Mouse (Mus musculus) hindbrain, embryonic 12.5 days (tissue): ENCODE data around the gene Ptgfrn. TPM values are rescaled to one million over a fixed set of nuclear protein-coding genes. Genes with fewer than 3 reads are reported as not detected.

Experiments used
- ATAC-seq: fragments of 200-750 bp; cut with Nextera tagmentation; 2 replicates; pipeline ENCODE4 v1.8.0; 2017; ENCODE audit warnings: moderate TSS enrichment; ENCODE audit not compliant: low FRiP score
- H3K27ac ChIP-seq: fragments of 300-500 bp; sonication (generic); 2 replicates; pipeline ENCODE4 v1.5.1; 2016; ENCODE audit warnings: mild to moderate bottlenecking
- H3K27me3 ChIP-seq: fragments of 300-500 bp; sonication (generic); 2 replicates; pipeline ENCODE4 v1.6.1; 2016; ENCODE audit warnings: mild to moderate bottlenecking
- H3K36me3 ChIP-seq: fragments of 300-500 bp; sonication (generic); 2 replicates; pipeline ENCODE4 v1.6.1; 2016; ENCODE audit warnings: mild to moderate bottlenecking
- H3K4me1 ChIP-seq: fragments of 300-500 bp; sonication (generic); 2 replicates; pipeline ENCODE4 v1.6.1; 2016
- H3K4me2 ChIP-seq: fragments of 300-500 bp; sonication (generic); replicated peaks from 2 replicates; pipeline ENCODE4 v1.6.1; 2016; ENCODE audit warnings: mild to moderate bottlenecking
- H3K4me3 ChIP-seq: fragments of 300-500 bp; sonication (generic); 2 replicates; pipeline ENCODE4 v1.5.1; 2016; ENCODE audit warnings: mild to moderate bottlenecking
- H3K9ac ChIP-seq: fragments of 300-500 bp; sonication (generic); 2 replicates; pipeline ENCODE4 v1.6.1; 2016; ENCODE audit warnings: mild to moderate bottlenecking, moderate library complexity
- H3K9me3 ChIP-seq: fragments of 300-500 bp; sonication (generic); replicated peaks from 2 replicates; pipeline ENCODE4 v1.6.1; 2016; ENCODE audit warnings: mild to moderate bottlenecking
- WGBS: fragments of 180-500 bp; shearing (Covaris S2); methylation state at CpG from one replicate; pipeline ENCODE4 v1.1.7; 2016; 5-methylcytosine and 5-hydroxymethylcytosine counted together
- polyA plus RNA-seq: library from polyadenylated mRNA; unstranded; fragments of >200 nt; fragmentation: Nextera tagmentation; extraction: Ambion mirVana; gene quantifications from 2 replicates; pipeline ENCODE4 v1.2.1, GENCODE M21; 2016

Gene Ptgfrn
- polyA plus RNA-seq, 1 experiment from 2014 or later = 3.6 TPM

- no peak for ATAC-seq
- 77% methylated on average over 9 of the region's 9 CpGs for WGBS
- no peak overlapping the region for H3K4me2 ChIP-seq
- no peak overlapping the region for H3K27ac ChIP-seq
- peaks cover 2% of the 10 kb centered on the region for H3K4me1 ChIP-seq
- no peaks in the 10 kb centered on the region for H3K27me3 ChIP-seq
- no peak overlapping the region for H3K9ac ChIP-seq
- no peaks in the 10 kb centered on the region for H3K36me3 ChIP-seq
- no peaks in the 10 kb centered on the region; the same call in 1 of the 2 replicates for H3K9me3 ChIP-seq
- no peak overlapping the region for H3K4me3 ChIP-seq
Observed at GRCm38 (mm10) chr3:101099701-101100357, 10.2 kb downstream of the Ptgfrn start.

DNA sequence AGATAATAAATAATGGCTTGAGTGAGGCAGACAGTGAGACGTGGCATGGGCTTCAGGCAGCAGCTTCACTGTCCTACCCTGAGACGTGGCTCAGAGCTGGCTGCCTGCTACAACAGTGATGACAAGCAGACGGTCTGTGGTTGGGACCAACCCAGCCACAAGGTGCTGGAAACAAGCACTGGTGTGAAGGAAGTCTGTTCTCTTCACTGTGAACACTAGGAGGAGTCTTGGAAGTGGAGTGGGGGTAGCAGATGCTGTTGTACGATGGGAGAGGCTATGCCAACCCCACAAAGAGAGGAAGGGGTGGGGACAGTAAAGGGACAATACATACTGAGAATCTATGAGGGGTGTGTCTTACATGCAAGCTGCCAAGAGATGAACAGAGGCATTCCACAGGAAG is 12.0 kb downstream of the Ptgfrn start:
- Histone ChIP-seq H3K4me1 (peaks cover 2% of the 10 kb centered on the region; the same call in 1 of the 2 replicates), H3K4me2 (no peak overlapping the region), H3K36me3 (no peaks in the 10 kb centered on the region), H3K27ac (no peak overlapping the region), H3K27me3 (no peaks in the 10 kb centered on the region), H3K9ac (no peak overlapping the region), H3K9me3 (no peaks in the 10 kb centered on the region; the same call in 1 of the 2 replicates), H3K4me3 (no peak overlapping the region)
- ATAC-seq = no peak
- WGBS = 68% methylated on average over 4 of the region's 4 CpGs

DNA sequence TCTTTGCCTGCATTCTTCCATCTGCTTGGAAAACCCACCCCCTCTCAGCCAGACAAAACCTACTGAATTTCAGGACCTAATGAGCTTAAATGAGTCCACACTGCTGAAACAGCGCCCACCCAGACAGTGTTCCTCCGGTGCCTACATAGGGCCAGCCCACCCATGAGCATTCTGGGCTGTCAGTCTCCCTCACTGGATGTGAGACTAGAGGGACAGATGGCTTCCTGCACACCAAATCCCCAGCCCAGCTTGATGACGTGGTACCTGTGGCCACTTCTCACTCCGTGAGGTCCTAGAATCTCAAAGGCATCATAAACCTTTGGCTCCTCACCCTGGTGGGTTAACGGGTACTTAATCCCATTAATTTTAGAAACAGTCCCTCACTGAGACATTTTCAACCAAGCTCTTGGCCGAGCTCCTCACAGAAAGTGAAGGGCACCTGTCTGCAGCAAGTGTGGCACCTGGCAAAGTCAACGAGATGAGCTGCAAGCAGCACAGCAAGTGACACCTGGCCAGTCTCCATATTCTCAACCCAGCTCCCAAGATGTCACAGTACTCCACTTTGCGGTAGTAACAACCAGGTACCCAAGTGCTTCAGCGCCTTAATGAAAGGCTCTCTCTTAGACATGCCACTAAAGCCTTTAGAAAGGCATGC is 12.8 kb downstream of the Ptgfrn start:
- WGBS = 85% methylated on average over 9 of the region's 9 CpGs
- no peaks in the 10 kb centered on the region for H3K36me3 ChIP-seq
- H3K9me3 ChIP-seq = no peaks in the 10 kb centered on the region; the same call in 1 of the 2 replicates

DNA sequence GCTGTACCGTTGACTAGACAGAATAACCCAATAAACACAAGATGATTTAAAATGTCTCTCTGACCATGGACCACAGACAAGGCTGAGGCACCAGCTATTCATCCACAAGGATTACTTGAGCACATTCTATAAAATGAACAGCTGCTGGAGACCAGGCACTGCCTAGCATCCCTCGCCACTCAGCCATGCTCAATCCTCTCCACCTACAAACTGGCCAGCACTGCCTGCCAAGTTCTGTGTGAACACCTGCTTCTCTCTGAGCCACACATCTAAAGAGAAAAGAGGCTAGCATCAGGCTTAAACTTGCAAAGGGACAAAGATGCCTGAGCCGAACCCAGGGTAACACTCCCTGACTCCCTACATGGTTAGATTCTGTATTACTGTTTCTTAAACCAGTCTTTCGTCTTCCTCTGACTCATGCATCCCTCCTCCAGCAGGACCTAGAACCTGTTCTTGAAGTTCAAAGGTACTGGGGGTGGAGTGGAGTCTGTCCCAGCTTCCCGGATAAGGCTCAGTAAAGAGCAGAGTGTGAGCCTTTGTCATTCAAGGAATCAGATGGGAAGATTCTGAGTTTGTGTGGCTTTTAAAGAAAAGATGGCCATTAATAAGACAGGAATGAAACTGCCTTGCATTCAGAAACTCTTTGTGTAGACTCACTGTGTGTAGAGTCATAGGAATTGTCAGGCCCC is 14.2 kb downstream of the Ptgfrn start:
- H3K9me3 ChIP-seq = no peaks in the 10 kb centered on the region; the same call in 1 of the 2 replicates
- no peaks in the 10 kb centered on the region for H3K27me3 ChIP-seq
- H3K4me3 ChIP-seq = no peak overlapping the region
- WGBS = 87% methylated on average over 5 of the region's 5 CpGs
- no peak overlapping the region for H3K27ac ChIP-seq
- H3K4me1 ChIP-seq = 0 out of 2 replicates have a peak, but pooled peaks cover 2% of the 10 kb centered on the region
- no peak for ATAC-seq
- no peak overlapping the region for H3K9ac ChIP-seq
- no peaks in the 10 kb centered on the region for H3K36me3 ChIP-seq
- no peak overlapping the region for H3K4me2 ChIP-seq

More for the DNA sequence above, 12.8 kb downstream of the Ptgfrn start:
- H3K27me3 ChIP-seq = no peaks in the 10 kb centered on the region
- H3K4me1 ChIP-seq = peaks cover 2% of the 10 kb centered on the region; the same call in 1 of the 2 replicates
- H3K4me2 ChIP-seq = no peak overlapping the region
- H3K9ac ChIP-seq = no peak overlapping the region
- no peak overlapping the region for H3K27ac ChIP-seq
- ATAC-seq = no peak
- H3K4me3 ChIP-seq = no peak overlapping the region

DNA sequence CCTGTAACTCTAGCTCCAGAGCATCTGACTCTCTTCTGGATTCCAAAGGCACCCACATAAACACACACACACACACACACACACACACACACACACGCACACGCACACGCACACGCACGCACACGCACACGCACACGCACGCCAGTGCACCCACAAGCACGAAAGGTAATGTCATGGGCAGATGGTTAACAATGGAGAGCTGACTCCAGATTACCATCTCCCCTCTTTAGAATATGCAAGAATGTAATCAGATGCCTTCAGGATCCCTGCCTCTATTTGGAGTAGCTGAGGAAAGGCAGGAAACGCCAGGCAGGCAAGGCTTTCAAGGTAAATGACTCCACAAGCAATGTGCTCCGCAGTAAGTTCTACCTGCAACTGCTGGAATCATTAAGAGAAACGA is 17.9 kb downstream of the Ptgfrn start:
- H3K27me3 ChIP-seq = no peaks in the 10 kb centered on the region
- H3K9me3 ChIP-seq = no peaks in the 10 kb centered on the region
- 76% methylated on average over 13 of the region's 13 CpGs for WGBS
- no peak overlapping the region for H3K4me3 ChIP-seq
- H3K9ac ChIP-seq = no peak overlapping the region
- no peak overlapping the region for H3K27ac ChIP-seq
- no peak for ATAC-seq
- H3K4me2 ChIP-seq = no peak overlapping the region
- no peaks in the 10 kb centered on the region for H3K36me3 ChIP-seq
- no peaks in the 10 kb centered on the region for H3K4me1 ChIP-seq

DNA sequence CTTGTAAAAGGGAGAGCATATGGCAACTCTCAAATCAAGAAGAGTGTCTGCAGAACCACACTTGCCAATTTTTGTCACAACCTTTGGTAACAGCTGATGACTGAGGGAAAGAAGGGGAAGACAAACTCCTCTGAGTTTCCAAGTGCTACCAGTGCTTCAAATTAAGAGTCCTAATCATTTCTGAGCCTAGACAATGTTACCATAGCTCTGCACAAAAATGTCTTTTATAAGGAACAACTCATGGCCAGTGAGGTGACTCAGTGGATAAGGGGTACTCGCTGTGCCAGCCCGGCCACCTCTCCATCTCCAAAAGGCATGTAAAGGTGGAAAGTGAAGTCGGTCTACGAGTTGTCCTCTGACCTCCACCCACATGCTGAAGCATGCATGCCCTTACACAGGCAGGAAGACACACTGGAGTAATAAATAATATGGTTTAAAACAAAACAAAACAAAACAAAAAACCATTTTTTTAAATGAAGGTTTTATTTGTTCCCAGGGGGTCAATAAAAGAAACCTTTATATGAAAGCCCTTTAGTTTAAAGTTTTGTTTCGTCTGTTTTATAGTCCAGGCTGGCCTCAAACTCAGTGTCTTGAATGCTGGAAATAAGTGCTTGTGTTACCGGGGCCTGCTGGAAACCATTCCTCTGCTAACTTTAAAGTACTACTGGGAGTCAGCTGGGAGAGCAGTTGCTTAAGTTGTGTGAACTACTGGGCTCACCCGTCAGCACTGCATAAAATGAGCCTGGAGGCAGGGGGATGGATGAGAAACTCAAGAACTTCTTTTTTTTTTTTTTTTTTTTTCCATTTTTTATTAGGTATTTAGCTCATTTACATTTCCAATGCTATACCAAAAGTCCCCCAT is 23.3 kb downstream of the Ptgfrn start:
- Histone ChIP-seq H3K4me1 (no peaks in the 10 kb centered on the region), H3K36me3 (no peaks in the 10 kb centered on the region), H3K9ac (no peak overlapping the region), H3K27me3 (no peaks in the 10 kb centered on the region), H3K27ac (no peak overlapping the region), H3K4me3 (no peak overlapping the region), H3K4me2 (no peak overlapping the region), H3K9me3 (no peaks in the 10 kb centered on the region)
- WGBS = 86% methylated on average over 7 of the region's 7 CpGs
- no peak for ATAC-seq

- no peak overlapping the region for H3K9ac ChIP-seq
- ATAC-seq = no peak
- 88% methylated on average over 4 of the region's 4 CpGs for WGBS
Observed at GRCm38 (mm10) chr3:101080925-101081324, 29.2 kb downstream of the Ptgfrn start.

DNA sequence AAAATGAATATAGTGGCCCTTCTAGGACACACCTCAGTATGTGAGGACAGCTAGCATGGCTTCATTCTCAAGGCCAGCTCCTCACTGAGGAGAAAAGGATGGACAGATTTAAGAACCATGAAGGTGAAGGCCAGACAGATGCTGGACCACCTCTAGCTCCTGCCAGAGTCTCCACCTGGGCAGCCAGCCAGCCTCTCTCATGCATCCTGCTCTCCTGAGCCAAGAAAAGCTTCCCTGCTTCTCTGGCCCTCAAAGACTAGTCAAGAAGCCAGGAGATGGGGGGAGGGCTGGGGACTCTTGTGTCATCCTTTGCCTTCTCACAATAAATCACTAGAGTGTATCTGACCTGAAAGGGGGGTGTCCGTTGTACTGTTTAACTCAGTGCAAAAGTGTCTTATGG is 31.7 kb downstream of the Ptgfrn start:
- no peaks in the 10 kb centered on the region for H3K9me3 ChIP-seq
- H3K9ac ChIP-seq = no peak overlapping the region
- no peaks in the 10 kb centered on the region for H3K4me1 ChIP-seq
- H3K4me2 ChIP-seq = no peak overlapping the region
- no peaks in the 10 kb centered on the region for H3K27me3 ChIP-seq
- H3K27ac ChIP-seq = no peak overlapping the region
- peaks cover 6% of the 10 kb centered on the region; the same call in 1 of the 2 replicates for H3K36me3 ChIP-seq
- 88% methylated on average over 1 of the region's 1 CpGs for WGBS
- no peak for ATAC-seq
- H3K4me3 ChIP-seq = no peak overlapping the region

More at GRCm38 (mm10) chr3:101080925-101081324, 29.2 kb downstream of the Ptgfrn start:
- Histone ChIP-seq H3K4me2 (no peak overlapping the region), H3K36me3 (peaks cover 6% of the 10 kb centered on the region; the same call in 1 of the 2 replicates), H3K9me3 (no peaks in the 10 kb centered on the region), H3K4me3 (no peak overlapping the region), H3K27me3 (no peaks in the 10 kb centered on the region), H3K27ac (no peak overlapping the region), H3K4me1 (no peaks in the 10 kb centered on the region)

GRCm38 (mm10) chr3:101077710-101078100 is 32.4 kb downstream of the Ptgfrn start:
- Histone ChIP-seq H3K9ac (no peak overlapping the region), H3K36me3 (peaks cover 6% of the 10 kb centered on the region; the same call in 1 of the 2 replicates), H3K27ac (no peak overlapping the region), H3K9me3 (no peaks in the 10 kb centered on the region), H3K4me2 (no peak overlapping the region), H3K4me3 (no peak overlapping the region), H3K4me1 (no peaks in the 10 kb centered on the region), H3K27me3 (no peaks in the 10 kb centered on the region)
- no peak for ATAC-seq
- WGBS = 90% methylated on average over 6 of the region's 6 CpGs

- no peaks in the 10 kb centered on the region for H3K4me1 ChIP-seq
- no peak overlapping the region for H3K27ac ChIP-seq
- H3K36me3 ChIP-seq = peaks cover 6% of the 10 kb centered on the region; the same call in 1 of the 2 replicates
- no peak overlapping the region for H3K4me3 ChIP-seq
- no peak for ATAC-seq
- H3K9me3 ChIP-seq = no peaks in the 10 kb centered on the region
- WGBS = 94% methylated on average over 25 of the region's 25 CpGs
- H3K9ac ChIP-seq = no peak overlapping the region
- no peaks in the 10 kb centered on the region for H3K27me3 ChIP-seq
- H3K4me2 ChIP-seq = no peak overlapping the region
Observed at GRCm38 (mm10) chr3:101076966-101077709, 32.9 kb downstream of the Ptgfrn start.

GRCm38 (mm10) chr3:101075866-101076265 is 34.2 kb downstream of the Ptgfrn start:
- peaks cover 5% of the 10 kb centered on the region for H3K4me1 ChIP-seq
- no peaks in the 10 kb centered on the region for H3K27me3 ChIP-seq
- no peak overlapping the region for H3K9ac ChIP-seq
- WGBS = 75% methylated on average over 3 of the region's 3 CpGs
- H3K36me3 ChIP-seq = peaks cover 6% of the 10 kb centered on the region; the same call in 1 of the 2 replicates
- H3K9me3 ChIP-seq = no peaks in the 10 kb centered on the region
- H3K4me2 ChIP-seq = no peak overlapping the region
- H3K27ac ChIP-seq = no peak overlapping the region
- ATAC-seq = no peak
- no peak overlapping the region for H3K4me3 ChIP-seq
